Mouse (Mus musculus): ENCODE data around the gene Cdh13.

Cdh13 gene

DNA sequence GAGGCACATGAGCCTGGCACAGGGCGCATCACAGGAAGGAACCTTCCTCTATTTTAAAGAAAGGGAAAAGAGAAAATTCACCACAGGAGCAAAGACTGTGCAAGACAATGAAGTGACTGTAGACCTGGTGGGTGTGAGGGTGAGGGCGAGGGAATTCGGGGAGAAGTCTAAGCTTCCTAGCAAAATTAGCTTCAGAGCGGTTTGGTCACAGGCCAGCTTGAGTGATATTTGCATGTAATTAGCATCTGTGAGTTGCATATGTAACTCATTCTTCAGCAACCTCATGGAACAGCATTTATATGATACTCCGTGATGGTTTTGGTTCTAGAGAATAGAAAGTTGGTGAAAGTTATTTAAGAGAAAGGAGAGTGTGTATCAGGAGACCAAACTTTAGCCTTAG lies 73.5 kb downstream of the Cdh13 start:
- ChIA-PET CTCF (no interaction called here), POLR2A (no interaction called here)

DNA sequence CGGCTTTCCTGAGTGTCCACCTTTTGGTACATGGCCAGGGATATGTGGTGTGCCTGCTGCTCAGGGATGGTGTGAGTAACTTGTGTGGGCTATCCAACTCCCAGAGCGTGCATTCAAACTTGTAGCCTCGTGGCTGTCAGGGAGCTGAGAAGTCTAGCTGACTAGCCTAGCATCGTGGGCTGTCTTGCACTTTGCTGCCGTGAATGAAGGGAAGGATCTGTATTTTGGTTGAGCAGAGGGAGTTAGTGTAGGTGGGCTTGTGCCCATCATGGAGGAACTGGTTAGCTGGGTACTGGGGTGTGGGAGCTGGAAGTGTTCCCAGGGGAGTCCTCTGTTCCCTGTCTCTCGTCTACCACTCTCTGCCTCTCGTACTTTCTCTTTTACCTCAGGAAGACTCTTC lies 74.1 kb downstream of the Cdh13 start:
- CTCF ChIA-PET, result no interaction called here

DNA sequence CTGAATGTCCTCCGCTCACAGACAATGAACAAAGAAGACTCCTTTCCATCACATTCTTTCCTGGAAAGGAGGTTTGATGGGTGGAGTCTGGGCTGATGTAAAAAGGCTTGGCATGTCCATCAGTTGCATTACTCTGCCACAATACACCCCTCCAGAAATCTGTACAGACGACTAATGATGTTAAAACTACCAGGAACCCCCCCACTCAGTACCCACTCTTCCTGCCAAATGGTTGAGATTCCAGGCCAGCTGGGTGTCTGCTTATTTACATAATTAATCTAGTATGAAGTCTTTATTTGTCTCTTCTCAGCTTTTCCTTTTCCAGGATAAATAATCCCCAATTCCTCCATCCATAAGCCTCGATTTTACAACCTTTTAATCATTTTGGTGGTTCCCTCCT lies 80.2 kb downstream of the Cdh13 start:
- ChIA-PET POLR2A (interaction anchor here in 1 of 4 experiments (0.6 kb wide), 1 partner anchor 518 kb away, joined by 4 read pairs; no protein-coding TSS in a partner anchor), CTCF (no interaction called here)

More for the DNA sequence above, 74.1 kb downstream of the Cdh13 start:
- POLR2A ChIA-PET, result no interaction called here

DNA sequence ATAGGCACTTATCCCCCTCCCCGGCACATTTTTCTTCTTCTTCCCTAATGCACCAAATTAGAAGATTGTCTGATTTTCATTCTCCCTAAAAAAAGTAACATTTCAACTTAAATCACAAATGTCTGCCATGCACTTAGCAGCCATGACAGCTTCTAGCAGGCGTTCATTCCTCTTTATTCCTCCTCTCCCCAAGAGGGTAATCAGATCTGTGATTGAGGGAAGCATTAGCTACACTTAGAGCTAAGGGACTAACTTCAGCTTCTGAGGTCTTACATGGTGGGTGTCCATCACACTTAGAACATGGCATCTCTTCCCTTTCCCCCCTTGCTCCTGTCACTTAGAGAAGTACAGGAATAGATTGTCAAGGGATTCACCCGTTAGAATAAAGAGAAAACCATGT lies 89.6 kb downstream of the Cdh13 start:
- ChIA-PET CTCF (no interaction called here), POLR2A (interaction anchor here in 1 of 4 experiments (0.7 kb wide), 1 partner anchor 689 kb away, joined by 3 read pairs; no protein-coding TSS in a partner anchor)

DNA sequence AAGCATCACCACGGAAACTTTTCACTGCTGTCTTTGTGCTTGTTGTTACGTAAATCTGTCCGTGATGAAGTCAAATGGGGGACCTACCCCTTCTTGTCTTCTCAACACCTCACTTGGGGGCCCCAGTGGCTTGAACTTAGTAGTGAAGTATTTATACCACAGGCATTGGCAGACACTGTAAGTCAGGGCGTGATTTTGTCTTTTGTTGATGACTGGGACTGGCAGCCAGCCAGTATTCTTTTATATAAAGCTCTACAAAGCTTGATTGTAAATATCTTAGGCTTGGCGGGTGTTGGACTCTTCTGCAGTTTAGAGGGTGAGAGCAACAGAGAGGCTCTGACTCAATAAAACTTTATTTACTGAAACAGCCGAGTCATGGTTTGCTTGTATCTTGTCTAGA lies 91.2 kb downstream of the Cdh13 start:
- ChIA-PET CTCF (no interaction called here), POLR2A (interaction anchor here in 1 of 4 experiments (1.0 kb wide), 1 partner anchor 98 kb away, joined by 4 read pairs; no protein-coding TSS in a partner anchor)

DNA sequence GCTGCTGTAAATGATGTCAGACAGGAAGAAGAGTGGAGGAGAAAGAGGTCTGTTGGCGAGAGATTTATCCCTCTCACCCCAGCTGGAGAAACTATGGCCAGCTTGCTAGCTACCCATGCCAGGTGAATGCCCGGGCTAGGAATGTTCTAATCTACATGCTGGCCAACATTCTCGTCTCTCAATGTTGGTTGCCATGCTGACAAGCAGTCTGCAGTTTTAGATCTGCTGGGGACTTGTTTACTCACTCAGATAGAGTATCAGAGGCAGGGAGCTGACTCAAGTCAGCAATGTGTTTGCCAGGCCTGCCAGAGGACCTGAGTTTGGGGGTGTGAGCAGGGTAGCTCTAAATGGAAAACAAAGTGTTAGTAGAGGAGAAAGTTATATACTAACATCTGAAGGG lies 93.3 kb downstream of the Cdh13 start:
- ChIA-PET POLR2A (no interaction called here), CTCF (no interaction called here)

DNA sequence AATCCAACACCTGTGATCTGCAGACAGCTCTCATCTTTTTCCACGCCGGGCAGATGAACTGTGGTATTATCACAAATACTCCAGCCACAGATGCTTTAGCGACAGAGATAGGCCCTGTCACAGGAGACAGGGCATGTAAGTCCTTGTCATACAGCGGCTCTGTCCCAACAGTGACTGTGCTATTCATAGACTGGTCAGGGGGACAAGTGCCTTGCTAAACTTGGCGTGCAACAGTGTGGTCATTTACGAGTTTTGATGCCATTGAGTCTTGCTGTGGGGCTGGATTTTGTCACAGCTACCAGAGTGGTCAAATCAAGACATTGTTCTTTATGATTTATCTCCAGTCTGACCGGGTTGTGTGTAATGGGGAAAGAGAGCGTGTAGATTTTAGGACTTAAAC lies 95.5 kb downstream of the Cdh13 start:
- ChIA-PET CTCF (no interaction called here), POLR2A (no interaction called here)

DNA sequence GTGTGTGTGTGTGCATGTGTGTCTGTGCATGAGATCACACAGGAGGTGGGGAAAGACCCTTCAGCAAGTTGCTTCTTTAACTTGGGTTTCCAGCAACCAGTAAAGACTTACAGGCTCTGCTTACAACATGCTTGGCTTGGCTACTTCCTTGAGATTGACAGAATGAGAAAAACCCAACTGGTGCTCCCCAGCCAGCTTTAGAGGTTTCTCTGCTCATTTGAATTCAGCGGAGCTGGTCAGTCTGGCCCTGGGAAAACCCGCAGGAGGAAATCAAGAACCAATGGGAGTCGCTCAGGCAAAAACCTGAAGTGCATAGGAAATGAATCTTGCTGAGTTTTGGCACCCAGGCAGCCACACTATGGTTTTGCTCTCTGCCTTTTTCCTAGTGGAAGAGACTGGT lies 96.1 kb downstream of the Cdh13 start:
- ChIA-PET CTCF (no interaction called here), POLR2A (no interaction called here)

DNA sequence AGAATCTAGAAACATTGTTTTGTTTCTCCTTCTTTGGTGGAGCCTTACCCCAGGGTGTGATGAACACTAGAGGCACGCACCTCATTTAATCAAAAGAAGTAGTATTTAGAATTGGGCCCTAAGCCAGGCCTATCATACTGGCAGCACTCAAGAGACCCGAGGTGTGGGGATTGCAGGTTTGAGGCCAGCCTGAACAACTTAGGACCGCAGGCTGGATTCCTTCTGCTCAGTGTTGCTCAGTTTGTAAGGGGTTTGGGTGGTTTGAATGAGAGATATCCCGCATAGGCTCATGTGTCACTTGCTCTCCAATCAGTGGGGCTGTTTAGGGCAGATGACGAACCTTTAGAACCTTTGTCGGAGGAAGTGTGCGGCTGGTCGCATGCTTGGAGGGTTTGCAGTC lies 96.5 kb downstream of the Cdh13 start:
- ChIA-PET POLR2A (no interaction called here), CTCF (no interaction called here)

DNA sequence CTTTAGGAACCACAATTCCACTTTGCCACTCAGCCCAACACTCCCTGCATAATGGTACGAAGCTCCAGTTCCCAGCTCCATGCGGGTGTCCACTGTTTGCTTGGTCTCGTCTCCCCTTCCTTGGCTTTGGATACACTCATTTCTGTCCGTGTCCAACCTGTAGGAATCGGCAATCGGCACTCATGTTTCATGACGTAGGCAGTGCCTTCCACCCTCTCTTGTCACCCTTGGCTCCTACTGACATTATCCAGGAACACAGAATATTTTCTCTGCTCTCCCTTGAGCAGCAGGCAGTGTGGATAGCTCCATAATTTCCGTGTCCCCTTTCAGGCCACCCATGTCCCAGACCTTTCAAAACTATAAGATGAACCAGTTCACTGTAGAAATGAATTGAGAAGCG lies 97.2 kb downstream of the Cdh13 start:
- ChIA-PET POLR2A (interaction anchor here in 1 of 4 experiments (1.0 kb wide), 1 partner anchor 29 kb away, joined by 3 read pairs; no protein-coding TSS in a partner anchor), CTCF (no interaction called here)

DNA sequence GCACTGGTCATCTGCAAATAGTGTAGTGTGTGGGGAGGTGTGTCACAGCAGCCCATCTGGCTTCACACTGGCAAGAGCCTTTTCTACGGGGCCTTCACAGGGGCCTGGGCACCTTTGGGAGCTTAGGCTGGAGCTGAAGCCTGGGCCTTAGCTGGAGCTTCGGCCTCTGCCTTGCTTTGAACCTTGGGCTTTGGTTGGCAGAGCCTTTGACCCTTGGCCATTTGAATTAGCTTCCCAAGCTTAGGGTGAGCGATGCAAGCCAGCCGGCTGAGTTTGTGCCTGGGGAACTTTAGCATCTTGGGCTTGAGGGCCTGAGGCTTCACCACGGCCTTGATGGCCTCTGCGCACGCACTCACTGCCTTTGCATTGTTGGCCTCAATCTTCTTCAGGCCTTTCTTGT lies 98.1 kb downstream of the Cdh13 start:
- CTCF ChIA-PET, result no interaction called here
- POLR2A ChIA-PET, result interaction anchor here in 1 of 4 experiments (1.0 kb wide), 1 partner anchor 28 kb away, joined by 3 read pairs; no protein-coding TSS in a partner anchor

DNA sequence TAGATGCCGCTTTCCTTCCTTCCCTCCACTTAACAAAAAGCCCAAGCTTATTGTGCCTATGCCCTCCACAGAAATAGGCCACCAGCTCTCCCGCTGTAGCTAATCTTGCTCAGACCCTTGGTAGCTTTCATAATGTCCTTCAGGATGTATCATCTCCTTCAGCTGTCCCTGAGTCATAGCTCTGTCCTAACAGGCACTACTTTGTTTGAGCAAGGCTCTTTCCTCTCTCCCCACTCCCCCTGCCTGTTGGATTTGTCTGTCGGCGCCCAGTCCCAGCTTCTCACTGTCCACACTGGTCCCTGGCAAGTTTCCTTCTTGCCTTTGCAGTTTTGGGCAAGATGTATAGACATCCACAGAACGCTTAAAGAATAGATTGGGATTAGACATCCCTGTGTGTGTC lies 100.8 kb downstream of the Cdh13 start:
- CTCF ChIA-PET, result no interaction called here
- POLR2A ChIA-PET, result no interaction called here

DNA sequence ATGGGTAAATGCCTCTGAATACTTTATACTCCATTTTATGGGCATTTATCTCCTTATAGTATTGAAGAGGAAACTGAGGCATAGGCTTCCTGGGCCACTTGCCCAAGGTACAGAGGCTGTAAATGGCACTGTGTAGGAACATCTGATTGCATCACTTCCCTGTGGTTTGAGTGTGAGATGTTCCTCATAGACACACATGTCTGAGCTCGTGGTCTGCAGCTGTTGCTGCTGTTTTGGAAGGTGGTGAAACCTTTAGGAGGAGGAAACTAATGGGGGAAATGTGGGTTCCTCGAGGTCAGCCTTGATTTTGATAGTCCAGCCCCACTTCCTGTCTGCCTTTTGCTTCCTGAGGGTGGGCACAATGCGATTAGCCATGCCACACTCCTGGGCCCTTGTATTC lies 105.9 kb downstream of the Cdh13 start:
- CTCF ChIA-PET, result interaction anchor here in 1 of 4 experiments (0.6 kb wide), 1 partner anchor 491 kb away, joined by 3 read pairs; no protein-coding TSS in a partner anchor
- POLR2A ChIA-PET, result no interaction called here

DNA sequence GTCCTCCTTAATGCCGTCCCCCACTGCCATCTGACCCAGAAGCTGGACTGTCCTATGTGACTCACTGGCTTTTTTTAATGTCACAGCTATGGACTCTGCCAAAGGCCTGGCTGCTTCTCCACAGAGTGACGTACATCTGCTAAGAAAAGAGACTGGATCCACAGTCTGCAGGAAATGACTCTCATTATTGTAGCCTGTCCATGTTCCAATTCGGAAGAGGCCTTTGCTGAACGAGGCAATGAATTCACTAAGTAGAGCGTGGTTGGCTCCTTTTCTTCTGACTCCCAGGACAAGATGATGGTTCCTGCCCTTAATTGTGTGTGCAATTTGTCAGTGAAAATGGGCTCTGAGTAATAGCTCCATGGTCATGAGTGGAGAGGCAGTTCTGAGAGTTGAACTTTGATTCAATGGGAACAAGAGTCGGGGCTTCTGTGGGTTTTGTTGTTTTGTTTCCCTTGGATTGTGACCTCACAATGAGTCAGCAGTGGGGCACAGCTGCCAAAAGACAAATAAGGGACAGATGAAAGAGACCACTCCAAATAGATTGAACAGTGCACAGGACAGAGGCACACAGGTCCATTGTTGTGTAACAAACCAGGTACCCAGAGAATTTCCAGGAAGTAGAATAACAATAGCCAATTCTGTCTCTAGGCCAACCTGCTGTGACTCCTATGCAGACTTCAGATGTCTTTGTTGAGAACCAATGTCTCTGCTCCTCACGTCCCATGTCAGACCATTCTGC lies 110.5 kb downstream of the Cdh13 start:
- CTCF ChIA-PET, result interaction anchor here in 1 of 4 experiments (0.5 to 0.6 kb wide), 2 partner anchors 118 to 1267 kb away, joined by 6 to 8 read pairs; no protein-coding TSS in a partner anchor
- POLR2A ChIA-PET, result interaction anchor here in 2 of 4 experiments (0.7 to 1.3 kb wide), 2 partner anchors 10 to 130 kb away, joined by 3 to 4 read pairs; no protein-coding TSS in a partner anchor

DNA sequence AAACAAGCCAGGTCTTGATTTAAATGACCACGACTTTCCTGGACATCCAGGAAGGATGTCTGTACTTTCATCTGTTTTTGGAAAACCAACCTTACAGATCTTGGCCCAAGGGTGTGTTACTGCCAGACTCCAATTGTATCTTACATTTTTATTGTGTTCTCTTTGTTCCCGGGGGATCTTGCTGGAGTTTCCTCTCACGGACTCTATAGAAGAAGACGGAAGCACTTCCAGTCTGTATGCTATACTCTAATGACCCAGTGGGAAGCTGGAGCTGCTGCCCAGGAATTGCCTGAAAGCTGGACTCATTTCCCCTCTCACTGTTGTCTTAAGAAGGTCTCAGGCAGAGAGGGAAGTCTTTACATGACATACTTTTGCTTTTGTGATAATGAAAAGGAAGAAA lies 111.6 kb downstream of the Cdh13 start:
- ChIA-PET POLR2A (interaction anchor here in 2 of 4 experiments (0.7 to 1.3 kb wide), 2 partner anchors 9 to 228 kb away, joined by 3 to 4 read pairs; no protein-coding TSS in a partner anchor), CTCF (no interaction called here)

DNA sequence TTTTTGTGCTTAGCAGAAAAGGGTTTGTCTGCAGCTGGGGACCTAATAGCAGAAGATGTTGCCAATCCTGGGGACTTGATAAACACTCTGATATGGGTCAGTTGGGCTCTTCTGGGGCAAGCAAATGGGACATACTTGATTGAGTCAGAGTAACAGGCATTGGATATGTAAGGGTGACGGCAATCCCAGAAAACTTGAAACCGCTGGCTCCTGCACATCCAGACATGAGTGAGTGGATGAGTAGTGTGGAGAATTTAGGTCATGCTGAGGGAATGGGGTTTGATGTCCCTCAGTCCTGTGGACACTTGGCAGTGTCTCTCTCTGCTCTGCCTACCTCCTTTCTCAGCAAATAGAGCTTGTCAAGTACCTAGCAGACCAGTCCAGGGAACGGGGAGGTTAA lies 121.3 kb downstream of the Cdh13 start:
- CTCF ChIA-PET, result no interaction called here
- POLR2A ChIA-PET, result interaction anchor here in 1 of 4 experiments (1.4 kb wide), 1 partner anchor 10 kb away, joined by 4 read pairs; no protein-coding TSS in a partner anchor

DNA sequence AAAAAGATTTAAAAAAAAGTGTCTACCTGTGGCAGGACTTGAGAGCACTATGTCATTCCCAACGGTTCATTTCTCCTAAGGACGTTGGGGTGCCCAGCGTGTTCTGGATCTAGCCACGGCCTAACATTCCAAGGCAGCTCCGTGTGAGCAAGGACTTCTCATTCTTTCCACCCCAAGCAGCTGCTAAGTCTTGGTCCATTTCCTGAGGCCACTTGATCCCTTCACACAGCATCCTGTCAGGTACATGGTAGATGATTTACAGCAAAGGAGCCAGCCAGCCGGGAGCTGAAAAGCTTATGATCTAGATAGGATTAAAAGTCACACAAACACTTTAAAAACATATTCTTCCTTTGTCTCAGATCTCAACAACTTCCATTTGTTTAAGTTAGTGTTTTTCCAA lies 123.8 kb downstream of the Cdh13 start:
- POLR2A ChIA-PET, result no interaction called here
- CTCF ChIA-PET, result no interaction called here

DNA sequence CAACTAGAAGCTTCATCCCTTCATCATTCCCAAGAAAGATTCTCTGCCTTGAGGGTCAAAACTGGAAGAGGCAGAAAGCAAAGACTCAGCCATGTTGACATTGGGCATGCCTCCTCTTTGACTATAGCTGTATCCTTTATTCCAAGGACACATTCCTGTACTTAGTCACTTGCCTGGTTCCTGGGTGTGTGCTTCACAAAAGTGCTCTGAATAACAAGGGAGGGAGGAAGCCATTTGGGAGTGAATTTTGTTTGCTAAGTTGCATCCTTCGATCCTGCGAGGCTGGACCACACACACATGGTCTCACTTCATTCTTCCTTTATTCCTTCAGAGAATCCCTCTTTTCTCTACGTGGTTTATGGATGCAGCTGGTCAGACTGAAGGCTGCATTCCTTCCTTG lies 125.9 kb downstream of the Cdh13 start:
- CTCF ChIA-PET, result interaction anchor here in 1 of 4 experiments (1.0 kb wide), 1 partner anchor 74 kb away, joined by 3 read pairs; no protein-coding TSS in a partner anchor

DNA sequence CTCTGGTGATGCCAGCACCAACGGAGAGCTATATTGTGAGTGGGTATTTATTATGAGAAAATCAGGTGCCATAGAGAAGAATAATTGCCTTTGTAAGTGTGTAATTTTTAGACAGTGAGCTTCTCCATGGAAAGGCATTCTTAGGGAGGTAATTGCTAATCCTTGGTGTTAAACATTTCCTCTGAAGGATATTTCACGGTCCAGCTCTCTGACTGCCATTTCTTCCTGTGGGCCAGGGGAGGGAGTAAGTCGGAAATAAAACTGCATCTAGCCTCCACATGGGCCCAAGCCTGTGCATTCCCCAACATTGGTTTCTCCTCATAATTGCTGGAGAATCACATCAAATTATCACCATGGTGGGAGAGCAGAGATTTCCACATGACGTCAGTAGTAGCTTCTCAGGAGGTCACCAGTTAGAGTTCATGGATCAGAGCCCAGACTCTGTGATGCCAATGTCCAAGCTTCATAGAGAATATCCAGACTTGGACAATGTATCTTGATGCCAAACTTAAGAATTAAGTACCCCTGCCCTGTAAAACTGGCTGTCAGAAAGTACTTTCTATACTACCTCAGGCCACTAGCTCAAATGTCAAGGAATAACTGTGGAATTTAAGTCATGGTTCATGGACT lies 126.9 kb downstream of the Cdh13 start:
- CTCF ChIA-PET, result interaction anchor here in 3 of 4 experiments (0.6 to 1.5 kb wide), 5 partner anchors 11 to 480 kb away, joined by 3 read pairs; no protein-coding TSS in a partner anchor
- POLR2A ChIA-PET, result interaction anchor here in 1 of 4 experiments (1.0 to 1.2 kb wide), 2 partner anchors 29 to 36 kb away, joined by 3 read pairs; no protein-coding TSS in a partner anchor

More for the DNA sequence above, 125.9 kb downstream of the Cdh13 start:
- POLR2A ChIA-PET, result interaction anchor here in 2 of 4 experiments (0.7 to 1.2 kb wide), 3 partner anchors 28 to 424 kb away, joined by 3 read pairs; no protein-coding TSS in a partner anchor

DNA sequence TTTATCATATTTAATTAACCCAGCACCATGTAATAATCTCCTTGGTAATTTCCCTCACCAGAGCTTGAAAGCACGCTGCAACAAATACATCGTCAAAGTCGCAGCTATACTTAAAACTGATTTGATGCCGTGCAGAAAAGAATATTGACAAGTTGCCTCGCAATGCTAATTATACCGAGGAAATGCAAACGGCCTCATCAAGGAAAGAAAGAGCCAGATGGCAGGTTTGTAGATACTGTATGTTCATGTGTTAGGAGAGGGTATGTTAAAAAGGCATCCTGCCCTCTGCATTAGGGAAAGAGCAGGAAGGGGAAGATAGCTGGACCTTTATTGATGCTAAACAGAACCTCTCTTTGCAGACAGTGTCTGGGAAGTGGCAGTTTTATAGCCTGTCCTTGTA lies 132.1 kb downstream of the Cdh13 start:
- ChIA-PET CTCF (no interaction called here), POLR2A (no interaction called here)

All from embryonic stem cell, embryonic (primary cell).